Mouse (Mus musculus) forebrain, embryonic 11.5 days (tissue): ENCODE results near the gene Hnrnph3. TPM values are rescaled to one million over a fixed set of nuclear protein-coding genes. Genes with fewer than 3 reads are reported as not detected.

Source experiments
- ATAC-seq: fragments of 200-750 bp; cut with Nextera tagmentation; replicated peaks from 2 replicates; pipeline ENCODE4 v1.8.0; 2017; ENCODE audit warnings: moderate TSS enrichment; ENCODE audit not compliant: low FRiP score
- DNase-seq: peaks from one replicate; pipeline ENCODE4 v3.0.0-alpha.2; 2017; ENCODE audit warnings: low spot score
- H3K27ac ChIP-seq: fragments of 300-500 bp; sonication (generic); 2 replicates; pipeline ENCODE4 v1.5.1; 2014; ENCODE audit warnings: low read depth, low read length
- H3K27me3 ChIP-seq: fragments of 300-500 bp; sonication (generic); 2 replicates; pipeline ENCODE4 v1.6.1; 2014; ENCODE audit warnings: mild to moderate bottlenecking, low read length, mixed read lengths; ENCODE audit not compliant: control insufficient read depth, insufficient read depth
- H3K36me3 ChIP-seq: fragments of 300-500 bp; sonication (generic); 2 replicates; pipeline ENCODE4 v1.6.1; 2014; ENCODE audit warnings: mild to moderate bottlenecking, low read length, moderate library complexity, mixed read lengths; ENCODE audit not compliant: control insufficient read depth, insufficient read depth
- H3K4me1 ChIP-seq: fragments of 300-500 bp; sonication (generic); replicated peaks from 2 replicates; pipeline ENCODE4 v1.6.1; 2014; ENCODE audit warnings: low read length, mixed read lengths; ENCODE audit not compliant: control insufficient read depth, insufficient read depth
- H3K4me2 ChIP-seq: fragments of 300-500 bp; sonication (generic); 2 replicates; pipeline ENCODE4 v1.6.1; 2014; ENCODE audit warnings: low read depth, mild to moderate bottlenecking, low read length, moderate library complexity, mixed read lengths; ENCODE audit not compliant: severe bottlenecking
- H3K4me3 ChIP-seq: fragments of 300-500 bp; sonication (generic); 2 replicates; pipeline ENCODE4 v1.5.1; 2014; ENCODE audit warnings: low read depth, low read length
- H3K9ac ChIP-seq: fragments of 300-500 bp; sonication (generic); 2 replicates; pipeline ENCODE4 v1.6.1; 2014; ENCODE audit warnings: low read length
- H3K9me3 ChIP-seq: fragments of 300-500 bp; sonication (generic); 2 replicates; pipeline ENCODE4 v1.6.1; 2016; ENCODE audit warnings: low read length, mixed read lengths; ENCODE audit not compliant: control insufficient read depth
- WGBS: fragments of 180-500 bp; shearing (Covaris S2); extraction: QIAGEN DNeasy Blood & Tissue Kit; methylation state at CpG from one replicate; pipeline ENCODE4 v1.1.7; 2014; 5-methylcytosine and 5-hydroxymethylcytosine counted together
- polyA plus RNA-seq: library from polyadenylated mRNA; unstranded; fragments of >200 nt; fragmentation: Nextera tagmentation; extraction: Ambion mirVana; gene quantifications from 2 replicates; pipeline ENCODE4 v1.2.1, GENCODE M21; 2014

Hnrnph3 gene
- polyA plus RNA-seq, 1 experiment from 2014 or later, result 161 TPM

- H3K27ac ChIP-seq, result no peak overlapping the region
- H3K36me3 ChIP-seq, result no peaks in the 10 kb centered on the region
- no peaks in the 10 kb centered on the region for H3K4me1 ChIP-seq
- ATAC-seq (no peak), DNase-seq (no peak)
- no peak overlapping the region for H3K9ac ChIP-seq
- no peaks in the 10 kb centered on the region for H3K9me3 ChIP-seq
- 69% methylated on average over 5 of the region's 5 CpGs for WGBS
- no peaks in the 10 kb centered on the region for H3K27me3 ChIP-seq
- no peak overlapping the region for H3K4me2 ChIP-seq
- H3K4me3 ChIP-seq, result no peak overlapping the region
Observed at GRCm38 (mm10) chr10:63039867-63040628, 16.0 kb upstream of the Hnrnph3 start.

GRCm38 (mm10) chr10:63038571-63039320 lies 14.7 kb upstream of the Hnrnph3 start:
- H3K27ac ChIP-seq, result no peak overlapping the region
- no peak overlapping the region for H3K4me2 ChIP-seq
- ATAC-seq (no peak), DNase-seq (no peak)
- H3K4me3 ChIP-seq, result no peak overlapping the region
- H3K27me3 ChIP-seq, result no peaks in the 10 kb centered on the region
- H3K4me1 ChIP-seq, result no peaks in the 10 kb centered on the region
- H3K9ac ChIP-seq, result no peak overlapping the region
- no peaks in the 10 kb centered on the region for H3K36me3 ChIP-seq
- WGBS, result 88% methylated on average over 14 of the region's 14 CpGs
- H3K9me3 ChIP-seq, result no peaks in the 10 kb centered on the region

GRCm38 (mm10) chr10:63032956-63033355 lies 8.9 kb upstream of the Hnrnph3 start:
- 71% methylated on average over 3 of the region's 3 CpGs for WGBS
- ATAC-seq, result no peak
- no peaks in the 10 kb centered on the region for H3K27me3 ChIP-seq
- no peak overlapping the region for H3K4me3 ChIP-seq
- no peak for DNase-seq
- no peaks in the 10 kb centered on the region for H3K9me3 ChIP-seq
- no peaks in the 10 kb centered on the region for H3K4me1 ChIP-seq
- H3K27ac ChIP-seq, result no peak overlapping the region
- H3K9ac ChIP-seq, result no peak overlapping the region
- H3K36me3 ChIP-seq, result no peaks in the 10 kb centered on the region
- H3K4me2 ChIP-seq, result no peak overlapping the region

- Histone ChIP-seq H3K27me3 (no peaks in the 10 kb centered on the region), H3K36me3 (no peaks in the 10 kb centered on the region), H3K27ac (no peak overlapping the region), H3K4me2 (no peak overlapping the region), H3K4me3 (no peak overlapping the region), H3K9ac (no peak overlapping the region), H3K9me3 (no peaks in the 10 kb centered on the region), H3K4me1 (no peaks in the 10 kb centered on the region)
- WGBS, result 91% methylated on average over 3 of the region's 3 CpGs
- DNase-seq (no peak), ATAC-seq (no peak)
Observed at GRCm38 (mm10) chr10:63032267-63032666, 8.2 kb upstream of the Hnrnph3 start.

GRCm38 (mm10) chr10:63028396-63028795 lies 4.4 kb upstream of the Hnrnph3 start:
- ATAC-seq (no peak), DNase-seq (no peak)
- Histone ChIP-seq H3K9ac (no peak overlapping the region), H3K9me3 (no peaks in the 10 kb centered on the region), H3K36me3 (no peaks in the 10 kb centered on the region), H3K4me1 (peaks cover 11% of the 10 kb centered on the region), H3K27me3 (no peaks in the 10 kb centered on the region), H3K27ac (peak overlapping the region; percentile 13; the same call in 1 of the 2 replicates), H3K4me2 (no peak overlapping the region), H3K4me3 (no peak overlapping the region)
- 60% methylated on average over 4 of the region's 4 CpGs for WGBS

- Histone ChIP-seq H3K4me3 (no peak overlapping the region), H3K9ac (no peak overlapping the region), H3K36me3 (no peaks in the 10 kb centered on the region), H3K27ac (peak overlapping the region; percentile 100), H3K9me3 (no peaks in the 10 kb centered on the region), H3K4me1 (peaks cover 11% of the 10 kb centered on the region), H3K27me3 (no peaks in the 10 kb centered on the region), H3K4me2 (no peak overlapping the region)
- ATAC-seq (no peak), DNase-seq (no peak)
- 90% methylated on average over 10 of the region's 10 CpGs for WGBS
Observed at GRCm38 (mm10) chr10:63027376-63028161, 3.6 kb upstream of the Hnrnph3 start.

GRCm38 (mm10) chr10:63026795-63027160 lies 2.8 kb upstream of the Hnrnph3 start:
- Histone ChIP-seq H3K9ac (peak overlapping the region; percentile 14; the same call in 1 of the 2 replicates), H3K4me2 (peak overlapping the region; percentile 34; the same call in 1 of the 2 replicates), H3K27ac (peak overlapping the region; percentile 100), H3K36me3 (no peaks in the 10 kb centered on the region), H3K4me3 (no peak overlapping the region), H3K9me3 (no peaks in the 10 kb centered on the region), H3K27me3 (no peaks in the 10 kb centered on the region), H3K4me1 (peaks cover 11% of the 10 kb centered on the region)
- ATAC-seq (no peak), DNase-seq (no peak)
- WGBS, result 38% methylated on average over 6 of the region's 6 CpGs

GRCm38 (mm10) chr10:63026156-63026794 lies 2.3 kb upstream of the Hnrnph3 start:
- Histone ChIP-seq H3K27ac (peak overlapping the region; percentile 100), H3K4me2 (peak overlapping the region; percentile 34; the same call in 1 of the 2 replicates), H3K36me3 (no peaks in the 10 kb centered on the region), H3K9ac (peak overlapping the region; percentile 14; the same call in 1 of the 2 replicates), H3K27me3 (no peaks in the 10 kb centered on the region), H3K9me3 (no peaks in the 10 kb centered on the region), H3K4me3 (no peak overlapping the region), H3K4me1 (peaks cover 11% of the 10 kb centered on the region)
- WGBS, result 4% methylated on average over 8 of the region's 8 CpGs
- ATAC-seq (peak; percentile 22), DNase-seq (peak; percentile 68)
